Mouse (Mus musculus) MEL (cell line): ENCODE measurements around the gene Vta1. TPM values are rescaled to one million over a fixed set of nuclear protein-coding genes. Genes with fewer than 3 reads are reported as not detected.

Experiments used
- DNase-seq: peaks from one replicate; pipeline ENCODE4 v3.0.0; 2011; ENCODE audit warnings: low read depth, low spot score
- H3K27ac ChIP-seq: 2 replicates; pipeline ENCODE4 v1.5.1; 2012; ENCODE audit warnings: low read depth, mild to moderate bottlenecking, control low read depth, low read length, moderate library complexity; ENCODE audit not compliant: control insufficient read depth
- H3K27me3 ChIP-seq, 2 experiments: fragments of 150-350 bp in 1 of 2; sonication (generic) in 1 of 2; 2 replicates each; pipeline ENCODE4 v1.6.1; 2012; ENCODE audit warnings: low read length in 2 of 2, mild to moderate bottlenecking in 2 of 2, improper control_type of control experiment in 1 of 2, moderate library complexity in 1 of 2; ENCODE audit not compliant: insufficient read depth in 2 of 2, control insufficient read depth in 1 of 2
- H3K36me3 ChIP-seq, 2 experiments: 2 replicates each; pipeline ENCODE4 v1.6.1; 2012 to 2014; ENCODE audit warnings: low read length in 2 of 2, improper control_type of control experiment in 1 of 2, inconsistent platforms in 1 of 2, mild to moderate bottlenecking in 1 of 2; ENCODE audit not compliant: insufficient read depth in 2 of 2, control insufficient read depth in 1 of 2
- H3K4me1 ChIP-seq, 2 experiments: fragments of 150-350 bp in 1 of 2; sonication (generic) in 1 of 2; 2 replicates each; pipeline ENCODE4 v1.6.1; 2012; ENCODE audit warnings: low read length in 2 of 2, improper control_type of control experiment in 1 of 2, mild to moderate bottlenecking in 1 of 2; ENCODE audit not compliant: insufficient read depth in 2 of 2, control insufficient read depth in 1 of 2
- H3K4me3 ChIP-seq, 2 experiments: fragments of 150-350 bp in 1 of 2; sonication (generic) in 1 of 2; 2 replicates each; pipeline ENCODE4 v1.5.1; 2012; ENCODE audit warnings: low read depth in 2 of 2, low read length in 2 of 2, mild to moderate bottlenecking in 2 of 2, moderate library complexity in 2 of 2, control low read depth in 1 of 2, improper control_type of control experiment in 1 of 2; ENCODE audit not compliant: control insufficient read depth in 1 of 2, insufficient read depth in 1 of 2
- H3K79me2 ChIP-seq: 2 replicates; pipeline ENCODE4 v1.6.1; 2012; ENCODE audit warnings: mild to moderate bottlenecking, low read length, moderate library complexity; ENCODE audit not compliant: control insufficient read depth, poor library complexity, insufficient read depth
- H3K9ac ChIP-seq: 2 replicates; pipeline ENCODE4 v1.6.1; 2012; ENCODE audit warnings: low read depth, mild to moderate bottlenecking, control low read depth, low read length, moderate library complexity; ENCODE audit not compliant: control insufficient read depth, poor library complexity, severe bottlenecking
- H3K9me3 ChIP-seq: fragments of 150-350 bp; sonication (generic); replicated peaks from 2 replicates; pipeline ENCODE4 v1.6.1; 2012; ENCODE audit warnings: mild to moderate bottlenecking, low read length, improper control_type of control experiment, moderate library complexity; ENCODE audit not compliant: insufficient read depth
- BHLHE40 ChIP-seq: IDR thresholded peaks from 2 replicates; pipeline ENCODE4 v1.6.1; 2012; ENCODE audit warnings: low read depth, mild to moderate bottlenecking, inconsistent platforms, low read length, improper control_type of control experiment, borderline replicate concordance
- CHD2 ChIP-seq: IDR thresholded peaks from 2 replicates; pipeline ENCODE4 v1.6.1; 2011; ENCODE audit warnings: low read length, improper control_type of control experiment
- ELF1 ChIP-seq: IDR thresholded peaks from 2 replicates; pipeline ENCODE4 v1.6.1; 2014; ENCODE audit warnings: low read depth, mild to moderate bottlenecking, inconsistent platforms, low read length, improper control_type of control experiment, moderate library complexity
- ETS1 ChIP-seq: IDR thresholded peaks from 2 replicates; pipeline ENCODE4 v1.6.1; 2012; ENCODE audit warnings: low read depth, mild to moderate bottlenecking, inconsistent platforms, low read length, improper control_type of control experiment, moderate library complexity
- GABPA ChIP-seq: IDR thresholded peaks from 2 replicates; pipeline ENCODE4 v1.6.1; 2012; ENCODE audit warnings: low read depth, mild to moderate bottlenecking, inconsistent platforms, low read length, improper control_type of control experiment, moderate library complexity
- MAX ChIP-seq: IDR thresholded peaks from 2 replicates; pipeline ENCODE4 v1.6.1; 2011; ENCODE audit warnings: low read length, improper control_type of control experiment
- MAZ ChIP-seq: IDR thresholded peaks from 2 replicates; pipeline ENCODE4 v1.6.1; 2012; ENCODE audit warnings: low read depth, mild to moderate bottlenecking, inconsistent platforms, low read length, improper control_type of control experiment
- MEF2A ChIP-seq: IDR thresholded peaks from 2 replicates; pipeline ENCODE4 v1.6.1; 2014; ENCODE audit warnings: low read depth, mild to moderate bottlenecking, inconsistent platforms, low read length, improper control_type of control experiment; ENCODE audit not compliant: poor library complexity, insufficient replicate concordance, severe bottlenecking; ENCODE audit errors: extremely low read depth
- MYC ChIP-seq: IDR thresholded peaks from 2 replicates; pipeline ENCODE4 v1.6.1; 2011; ENCODE audit warnings: low read depth, mild to moderate bottlenecking, low read length, improper control_type of control experiment, moderate library complexity
- POLR2A ChIP-seq, 2 experiments: IDR thresholded peaks; 2 replicates each; pipeline ENCODE4 v1.6.1; 2011 to 2012; ENCODE audit warnings: low read length in 2 of 2, mild to moderate bottlenecking in 2 of 2, control low read depth in 1 of 2, improper control_type of control experiment in 1 of 2, low read depth in 1 of 2, moderate library complexity in 1 of 2; ENCODE audit not compliant: control insufficient read depth in 1 of 2, insufficient read depth in 1 of 2, poor library complexity in 1 of 2
- POLR2AphosphoS2 ChIP-seq: IDR thresholded peaks from 2 replicates; pipeline ENCODE4 v1.6.1; 2011; ENCODE audit warnings: low read length, improper control_type of control experiment
- POLR2AphosphoS5 ChIP-seq: IDR thresholded peaks from 2 replicates; pipeline ENCODE4 v1.6.1; 2012; ENCODE audit warnings: low read depth, borderline replicate concordance, mild to moderate bottlenecking, inconsistent platforms, low read length, moderate library complexity, mixed read lengths
- RAD21 ChIP-seq: IDR thresholded peaks from 2 replicates; pipeline ENCODE4 v1.6.1; 2011; ENCODE audit warnings: mild to moderate bottlenecking, low read depth, low read length, improper control_type of control experiment
- RCOR1 ChIP-seq: IDR thresholded peaks from 2 replicates; pipeline ENCODE4 v1.6.1; 2012; ENCODE audit warnings: low read depth, mild to moderate bottlenecking, inconsistent platforms, low read length, improper control_type of control experiment
- SIN3A ChIP-seq: IDR thresholded peaks from 2 replicates; pipeline ENCODE4 v1.6.1; 2012; ENCODE audit warnings: low read length, improper control_type of control experiment, inconsistent platforms
- SMC3 ChIP-seq: IDR thresholded peaks from 2 replicates; pipeline ENCODE4 v1.6.1; 2011; ENCODE audit warnings: low read depth, low read length, improper control_type of control experiment
- USF1 ChIP-seq: IDR thresholded peaks from 2 replicates; pipeline ENCODE4 v1.6.1; 2014; ENCODE audit warnings: low read depth, mild to moderate bottlenecking, inconsistent platforms, low read length, improper control_type of control experiment, moderate library complexity
- USF2 ChIP-seq, 2 experiments: IDR thresholded peaks; 2 replicates each; pipeline ENCODE4 v1.6.1; 2011 to 2012; ENCODE audit warnings: improper control_type of control experiment in 2 of 2, low read length in 2 of 2, borderline replicate concordance in 1 of 2, inconsistent platforms in 1 of 2, low read depth in 1 of 2, mild to moderate bottlenecking in 1 of 2; ENCODE audit not compliant: insufficient read depth in 1 of 2
- ZMIZ1 ChIP-seq: IDR thresholded peaks from 2 replicates; pipeline ENCODE4 v1.6.1; 2012; ENCODE audit warnings: low read depth, mild to moderate bottlenecking, inconsistent platforms, low read length, improper control_type of control experiment, moderate library complexity
- ZNF384 ChIP-seq: IDR thresholded peaks from 2 replicates; pipeline ENCODE4 v1.6.1; 2012; ENCODE audit warnings: low read depth, mild to moderate bottlenecking, inconsistent platforms, low read length, improper control_type of control experiment
- polyA plus RNA-seq, 2 experiments: library from polyadenylated mRNA; stranded (reverse) in 1 of 2; unstranded in 1 of 2; fragments of >175 nt in 1 of 2; fragments of >200 nt in 1 of 2; gene quantifications; 2 replicates each; pipeline versions ENCODE4 v1.2.1 to v1.2.4; 2012; ENCODE audit warnings: low replicate concordance in 2 of 2, low read depth in 1 of 2; ENCODE audit not compliant: insufficient read length in 2 of 2, insufficient read depth in 1 of 2, missing spikeins in 1 of 2
- total RNA-seq: library from RNA; depleted of rRNA; stranded (reverse); fragments of 300-350 nt; gene quantifications from 2 replicates; pipeline ENCODE4 v1.2.3, GENCODE M21; 2012

Gene Vta1
- total and polyA plus RNA-seq, 3 experiments: 51.9 to 96.5 TPM; not detected in 1

DNA sequence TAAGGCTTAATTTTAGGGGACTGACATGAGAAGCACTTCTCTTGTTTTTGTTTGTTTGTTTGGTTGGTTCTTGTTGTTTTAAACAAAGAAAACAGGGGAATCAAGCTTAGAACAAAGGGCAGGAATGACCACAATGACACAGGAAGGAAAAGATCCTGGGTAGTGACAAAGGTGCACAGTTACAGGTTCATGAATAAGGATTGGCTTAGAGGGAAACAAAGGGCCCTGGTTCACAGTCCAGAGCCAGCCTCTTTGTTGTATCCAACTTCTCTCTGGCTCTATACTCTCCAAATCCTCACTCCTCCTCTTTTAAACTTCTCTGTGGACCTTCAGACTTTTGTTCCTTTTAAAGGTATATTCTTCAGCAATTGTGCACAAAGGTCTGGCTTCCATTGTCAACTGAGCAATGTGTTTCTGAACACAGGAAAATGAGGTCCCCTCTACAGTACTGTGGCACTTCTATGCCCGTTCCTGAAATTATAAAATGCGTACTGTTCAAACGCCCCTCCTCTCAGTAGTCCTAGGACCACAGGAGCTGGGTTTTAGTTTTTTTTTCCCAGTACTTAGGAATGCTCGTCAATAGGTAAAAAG is 1.4 kb downstream of the Vta1 start:
- peak overlapping the region in 1 of 2 experiments; percentile 98; a peak in 2 of 4 replicates for H3K4me3 ChIP-seq
- no peak overlapping the region for H3K9ac ChIP-seq
- H3K4me1 ChIP-seq: peaks cover 0 to 5% of the 10 kb centered on the region in 2 experiments; a peak in 3 of 4 replicates
- TF ChIP-seq ETS1: no peak
- no peak for TF ChIP-seq ZNF384
- TF ChIP-seq MYC: no peak
- no peak for TF ChIP-seq RAD21
- TF ChIP-seq SMC3: no peak
- TF ChIP-seq MAX: no peak
- no peak for TF ChIP-seq POLR2AphosphoS5
- no peak for TF ChIP-seq ELF1
- no peak for TF ChIP-seq ZMIZ1
- no peak for TF ChIP-seq POLR2AphosphoS2
- no peak for TF ChIP-seq MAZ
- no peak for TF ChIP-seq POLR2A (IDR thresholded peaks at IDR 0.05; ENCODE audit: control insufficient read depth in 1 of 2, insufficient read depth in 1 of 2, low read depth in 1 of 2, low read length in 2 of 2, poor library complexity in 1 of 2)
- no peak for TF ChIP-seq MEF2A
- TF ChIP-seq SIN3A: no peak
- DNase-seq: no peak
- peaks cover 0 to 11% of the 10 kb centered on the region in 2 experiments; a peak in 2 of 4 replicates for H3K36me3 ChIP-seq
- no peaks in the 10 kb centered on the region for H3K9me3 ChIP-seq
- H3K27me3 ChIP-seq: no peaks in the 10 kb centered on the region
- H3K79me2 ChIP-seq: peaks cover 23% of the 10 kb centered on the region
- H3K27ac ChIP-seq: no peak overlapping the region

GRCm38 (mm10) chr10:14703239-14703638 is 2.1 kb downstream of the Vta1 start:
- Histone ChIP-seq H3K27ac (no peak overlapping the region), H3K4me3 (no peak overlapping the region), H3K9ac (no peak overlapping the region), H3K4me1 (peaks cover 0 to 5% of the 10 kb centered on the region in 2 experiments; a peak in 3 of 4 replicates), H3K36me3 (peaks cover 3 to 11% of the 10 kb centered on the region in 2 experiments; a peak in 3 of 4 replicates), H3K79me2 (peaks cover 23% of the 10 kb centered on the region), H3K9me3 (no peaks in the 10 kb centered on the region), H3K27me3 (no peaks in the 10 kb centered on the region)
- DNase-seq: no peak
- TF ChIP-seq GABPA: no peak
- no peak for TF ChIP-seq USF1
- TF ChIP-seq RCOR1: no peak
- no peak for TF ChIP-seq USF2 (IDR thresholded peaks at IDR 0.05; ENCODE audit: borderline replicate concordance in 1 of 2, insufficient read depth in 1 of 2, low read depth in 1 of 2, low read length in 2 of 2)
- TF ChIP-seq ZMIZ1: no peak
- no peak for TF ChIP-seq CHD2
- TF ChIP-seq BHLHE40: no peak
